Mouse (Mus musculus) embryonic facial prominence, embryonic 15.5 days (tissue): Measurements from ENCODE around the gene Gbf1. TPM values are rescaled to one million over a fixed set of nuclear protein-coding genes. Genes with fewer than 3 reads are reported as not detected.

ENCODE experiments used
- ATAC-seq: fragments of 200-750 bp; cut with Nextera tagmentation; 2 replicates; pipeline ENCODE4 v1.8.0; 2017; ENCODE audit warnings: low read depth, moderate TSS enrichment; ENCODE audit not compliant: insufficient number of reproducible peaks, low FRiP score, low TSS enrichment
- H3K27ac ChIP-seq: fragments of 300-500 bp; sonication (generic); replicated peaks from 2 replicates; pipeline ENCODE4 v1.5.1; 2015; ENCODE audit warnings: mild to moderate bottlenecking, inconsistent platforms
- H3K27me3 ChIP-seq: fragments of 300-500 bp; sonication (generic); 2 replicates; pipeline ENCODE4 v1.6.1; 2015; ENCODE audit warnings: inconsistent platforms
- H3K36me3 ChIP-seq: fragments of 300-500 bp; sonication (generic); 2 replicates; pipeline ENCODE4 v1.6.1; 2015; ENCODE audit warnings: mild to moderate bottlenecking, inconsistent platforms
- H3K4me1 ChIP-seq: fragments of 300-500 bp; sonication (generic); 2 replicates; pipeline ENCODE4 v1.6.1; 2015; ENCODE audit warnings: inconsistent platforms
- H3K4me2 ChIP-seq: fragments of 300-500 bp; sonication (generic); replicated peaks from 2 replicates; pipeline ENCODE4 v1.6.1; 2015; ENCODE audit warnings: mild to moderate bottlenecking, inconsistent platforms
- H3K4me3 ChIP-seq: fragments of 300-500 bp; sonication (generic); replicated peaks from 2 replicates; pipeline ENCODE4 v1.5.1; 2015; ENCODE audit warnings: mild to moderate bottlenecking, inconsistent platforms
- H3K9ac ChIP-seq: fragments of 300-500 bp; sonication (generic); 2 replicates; pipeline ENCODE4 v1.6.1; 2015; ENCODE audit warnings: inconsistent platforms
- H3K9me3 ChIP-seq: fragments of 300-500 bp; sonication (generic); replicated peaks from 2 replicates; pipeline ENCODE4 v1.6.1; 2016; ENCODE audit warnings: inconsistent platforms
- WGBS: fragments of 180-500 bp; shearing (Covaris S2); methylation state at CpG from one replicate; pipeline ENCODE4 v1.1.7; 2015; 5-methylcytosine and 5-hydroxymethylcytosine counted together
- polyA plus RNA-seq: library from polyadenylated mRNA; unstranded; fragments of >200 nt; fragmentation: Nextera tagmentation; extraction: Ambion mirVana; gene quantifications from 2 replicates; pipeline ENCODE4 v1.2.1, GENCODE M21; 2015

Gbf1 gene
- polyA plus RNA-seq, 1 experiment from 2014 or later: 61.2 TPM

DNA sequence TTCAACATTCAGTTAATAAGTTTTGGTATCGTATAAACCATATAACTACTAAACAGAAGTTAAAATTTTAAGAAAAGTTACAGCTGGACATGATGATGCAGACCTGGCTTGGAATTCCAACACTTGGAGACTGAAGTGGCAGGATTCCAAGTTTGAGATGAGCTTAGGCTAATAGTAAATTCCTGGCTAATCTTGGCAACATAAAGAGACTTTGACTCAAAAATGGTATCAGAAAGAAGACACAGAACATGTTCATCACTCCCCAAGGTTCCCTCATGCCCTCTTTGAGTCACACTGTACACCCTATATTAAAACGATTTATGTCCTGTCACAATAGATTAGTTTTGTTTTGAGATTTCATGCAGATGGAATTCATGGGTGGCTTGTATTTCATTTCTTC is 72.6 kb downstream of the Gbf1 start:
- WGBS: 51% methylated on average over 2 of the region's 2 CpGs

DNA sequence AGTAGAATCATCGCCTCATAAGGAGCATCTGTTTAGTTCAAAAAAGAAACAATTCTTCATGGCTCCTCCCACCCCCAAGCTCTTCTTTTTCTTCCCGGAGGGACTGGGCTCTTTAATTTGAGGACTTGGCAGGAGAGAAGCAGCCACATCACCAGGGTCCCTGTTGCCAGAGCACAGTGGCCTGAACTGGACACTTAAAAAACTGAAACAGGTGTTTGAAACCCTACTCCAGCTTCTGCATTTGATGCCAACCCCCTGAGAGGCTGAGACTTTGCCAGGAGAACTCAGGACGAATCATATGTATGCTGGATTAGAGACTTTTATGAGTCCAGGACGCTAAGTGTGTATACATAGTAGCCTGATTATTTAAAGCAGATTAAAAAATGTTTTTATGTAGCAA is 73.2 kb downstream of the Gbf1 start:
- Histone ChIP-seq H3K36me3 (peaks cover 6% of the 10 kb centered on the region; the same call in 1 of the 2 replicates), H3K4me1 (peaks cover 12% of the 10 kb centered on the region), H3K4me3 (no peak overlapping the region), H3K27ac (no peak overlapping the region), H3K4me2 (no peak overlapping the region), H3K9me3 (no peaks in the 10 kb centered on the region), H3K27me3 (no peaks in the 10 kb centered on the region), H3K9ac (no peak overlapping the region)
- 0 out of 2 replicates have a peak, but pooled peaks have one; percentile 29 for ATAC-seq
- 40% methylated on average over 4 of the region's 4 CpGs for WGBS

More for the DNA sequence above, 72.6 kb downstream of the Gbf1 start:
- no peak overlapping the region for H3K4me3 ChIP-seq
- no peaks in the 10 kb centered on the region for H3K27me3 ChIP-seq
- peaks cover 12% of the 10 kb centered on the region for H3K4me1 ChIP-seq
- H3K9ac ChIP-seq: no peak overlapping the region
- no peaks in the 10 kb centered on the region for H3K9me3 ChIP-seq
- H3K36me3 ChIP-seq: peaks cover 6% of the 10 kb centered on the region; the same call in 1 of the 2 replicates
- ATAC-seq: no peak
- no peak overlapping the region for H3K27ac ChIP-seq
- H3K4me2 ChIP-seq: no peak overlapping the region

DNA sequence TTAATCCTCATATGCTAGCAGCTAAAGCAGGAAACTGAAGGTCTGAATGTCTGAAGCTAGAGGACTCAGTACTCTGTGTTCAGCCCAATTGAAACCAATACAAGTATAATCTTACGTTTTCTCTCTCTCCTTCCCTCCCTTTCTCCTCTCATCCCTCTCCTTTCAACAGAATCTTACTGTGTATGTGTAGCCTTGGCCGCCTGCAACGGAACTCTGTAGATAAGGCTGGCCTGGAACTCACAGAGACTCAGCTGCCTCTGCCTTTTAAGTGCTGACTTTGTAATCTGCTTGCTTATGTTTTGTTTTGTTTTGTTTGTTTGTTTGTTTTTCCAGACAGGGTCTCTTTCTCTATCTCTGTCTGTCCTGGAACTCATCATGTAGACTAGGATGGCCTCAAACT is 74.0 kb downstream of the Gbf1 start:
- peaks cover 12% of the 10 kb centered on the region for H3K4me1 ChIP-seq
- 83% methylated on average over 3 of the region's 3 CpGs for WGBS
- H3K36me3 ChIP-seq: peaks cover 6% of the 10 kb centered on the region; the same call in 1 of the 2 replicates
- no peak for ATAC-seq
- H3K9ac ChIP-seq: no peak overlapping the region
- H3K27ac ChIP-seq: no peak overlapping the region
- H3K9me3 ChIP-seq: no peaks in the 10 kb centered on the region
- H3K4me2 ChIP-seq: no peak overlapping the region
- H3K27me3 ChIP-seq: no peaks in the 10 kb centered on the region
- H3K4me3 ChIP-seq: no peak overlapping the region

DNA sequence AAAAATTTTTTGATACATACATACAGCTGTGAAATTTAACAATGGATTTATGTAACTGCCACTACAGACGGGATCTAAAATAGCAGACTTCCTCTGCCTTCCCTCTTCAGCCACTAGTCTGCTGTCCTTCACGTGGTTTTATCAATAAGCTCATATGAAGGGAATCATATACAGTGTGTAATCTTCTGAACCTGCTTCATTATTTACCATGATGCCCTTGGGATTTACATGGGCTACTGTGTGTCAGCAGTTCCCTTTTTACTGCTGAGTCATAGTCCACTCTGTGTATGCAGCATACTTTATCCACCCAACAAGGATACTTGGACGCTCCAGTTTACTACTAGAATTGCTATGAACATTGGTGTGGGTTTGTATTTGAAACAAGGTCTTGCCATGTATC is 75.0 kb downstream of the Gbf1 start:
- peaks cover 12% of the 10 kb centered on the region for H3K4me1 ChIP-seq
- no peak overlapping the region for H3K4me3 ChIP-seq
- no peak for ATAC-seq

DNA sequence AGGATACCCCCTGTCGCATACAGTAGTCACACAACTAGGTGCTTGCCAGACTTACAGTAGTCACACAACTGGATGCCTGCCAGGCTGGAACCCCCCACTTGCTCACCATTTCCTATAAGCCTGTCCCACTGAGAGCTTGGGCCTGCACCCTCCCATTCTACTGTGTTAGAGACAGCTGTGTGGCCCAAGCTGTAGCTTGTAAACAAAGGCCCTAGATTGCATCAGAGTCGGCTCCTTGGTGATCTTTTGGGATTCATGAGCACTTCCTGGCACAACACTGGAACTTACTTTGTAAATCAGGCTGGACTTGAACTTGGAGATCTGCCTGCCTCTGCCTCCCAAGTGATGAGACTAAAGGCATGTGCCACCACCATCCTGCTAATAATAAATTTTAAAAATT is 82.1 kb downstream of the Gbf1 start:
- no peak for ATAC-seq
- WGBS: 78% methylated on average over 2 of the region's 2 CpGs
- no peak overlapping the region for H3K9ac ChIP-seq

More for the DNA sequence above, 75.0 kb downstream of the Gbf1 start:
- peaks cover 6% of the 10 kb centered on the region; the same call in 1 of the 2 replicates for H3K36me3 ChIP-seq
- H3K27me3 ChIP-seq: no peaks in the 10 kb centered on the region
- 93% methylated on average over 3 of the region's 3 CpGs for WGBS
- H3K27ac ChIP-seq: no peak overlapping the region
- no peak overlapping the region for H3K4me2 ChIP-seq
- no peak overlapping the region for H3K9ac ChIP-seq
- no peaks in the 10 kb centered on the region for H3K9me3 ChIP-seq

DNA sequence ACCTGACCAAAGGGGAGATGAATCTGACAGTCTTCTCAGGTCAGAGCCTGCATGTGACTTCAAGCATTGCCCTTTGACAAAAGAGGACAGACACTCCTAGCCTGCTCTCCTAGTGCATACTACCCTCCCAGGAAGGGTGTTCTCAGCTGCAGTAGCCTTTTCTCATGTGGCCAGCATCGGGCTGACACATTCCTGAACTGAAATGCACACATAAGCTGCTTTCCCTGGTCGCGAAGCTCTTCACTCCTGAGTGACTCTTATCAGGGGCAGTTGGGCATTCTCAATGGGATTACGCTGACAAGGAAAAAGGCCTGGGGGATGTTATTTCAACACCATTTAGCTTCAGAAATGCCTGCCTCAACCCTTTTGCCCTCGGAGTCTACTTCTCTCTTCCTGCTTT is 84.3 kb downstream of the Gbf1 start:
- H3K9ac ChIP-seq: no peak overlapping the region
- H3K4me3 ChIP-seq: no peak overlapping the region
- no peaks in the 10 kb centered on the region for H3K4me1 ChIP-seq
- 65% methylated on average over 5 of the region's 5 CpGs for WGBS
- no peaks in the 10 kb centered on the region for H3K9me3 ChIP-seq
- no peak overlapping the region for H3K27ac ChIP-seq
- no peaks in the 10 kb centered on the region for H3K27me3 ChIP-seq
- no peak for ATAC-seq
- H3K4me2 ChIP-seq: no peak overlapping the region
- H3K36me3 ChIP-seq: no peaks in the 10 kb centered on the region

More for the DNA sequence above, 82.1 kb downstream of the Gbf1 start:
- H3K27ac ChIP-seq: no peak overlapping the region
- no peaks in the 10 kb centered on the region for H3K27me3 ChIP-seq
- H3K4me2 ChIP-seq: no peak overlapping the region
- H3K4me3 ChIP-seq: no peak overlapping the region
- no peaks in the 10 kb centered on the region for H3K36me3 ChIP-seq
- H3K9me3 ChIP-seq: no peaks in the 10 kb centered on the region
- no peaks in the 10 kb centered on the region for H3K4me1 ChIP-seq

DNA sequence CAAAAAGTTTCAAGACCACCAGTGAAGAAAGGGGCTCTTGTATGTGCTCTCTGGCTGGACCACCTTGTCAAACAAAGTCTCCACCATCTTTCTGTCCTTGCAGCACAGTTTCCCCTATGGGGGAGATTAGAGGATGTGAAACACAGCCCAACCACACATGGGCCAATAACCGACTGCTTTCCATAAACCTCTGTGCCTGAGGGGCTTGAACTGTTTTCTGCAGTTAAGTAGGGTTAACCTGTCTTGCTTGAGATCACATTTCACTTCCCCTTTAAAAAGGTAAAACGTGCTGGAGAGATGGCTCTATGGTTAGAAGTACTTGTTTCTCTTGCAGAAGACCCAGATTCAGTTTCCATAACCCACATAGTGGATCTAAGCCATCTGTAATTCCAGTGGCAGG is 87.9 kb downstream of the Gbf1 start:
- Histone ChIP-seq H3K27ac (no peak overlapping the region), H3K9ac (no peak overlapping the region), H3K4me2 (no peak overlapping the region), H3K4me1 (no peaks in the 10 kb centered on the region), H3K9me3 (no peaks in the 10 kb centered on the region), H3K4me3 (no peak overlapping the region), H3K27me3 (no peaks in the 10 kb centered on the region), H3K36me3 (no peaks in the 10 kb centered on the region)
- 24% methylated on average over 2 of the region's 2 CpGs for WGBS
- ATAC-seq: no peak

DNA sequence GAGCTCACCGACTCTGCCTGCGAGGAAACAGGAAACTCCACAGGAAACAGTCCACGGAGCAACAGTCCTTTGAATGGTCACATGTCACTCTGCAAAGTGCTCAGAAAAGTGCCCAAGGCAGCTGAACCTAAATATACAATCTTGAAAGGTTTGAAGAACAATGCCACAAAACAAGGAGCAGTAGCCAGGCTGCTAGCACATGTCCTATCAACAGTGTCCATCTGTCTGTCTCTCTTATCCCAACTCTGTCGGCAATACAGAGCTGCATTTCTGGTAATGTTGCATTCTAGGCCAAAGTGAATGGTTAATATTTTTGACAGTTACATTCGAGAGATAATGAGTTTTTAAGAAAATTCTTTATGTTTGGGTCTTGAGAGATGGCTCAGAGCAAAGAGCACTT is 90.1 kb downstream of the Gbf1 start:
- Histone ChIP-seq H3K27me3 (no peaks in the 10 kb centered on the region), H3K4me1 (no peaks in the 10 kb centered on the region), H3K9ac (no peak overlapping the region), H3K27ac (no peak overlapping the region), H3K4me2 (no peak overlapping the region), H3K9me3 (no peaks in the 10 kb centered on the region), H3K36me3 (peaks cover 6% of the 10 kb centered on the region; the same call in 1 of the 2 replicates), H3K4me3 (no peak overlapping the region)
- no peak for ATAC-seq
- 67% methylated on average over 5 of the region's 5 CpGs for WGBS

DNA sequence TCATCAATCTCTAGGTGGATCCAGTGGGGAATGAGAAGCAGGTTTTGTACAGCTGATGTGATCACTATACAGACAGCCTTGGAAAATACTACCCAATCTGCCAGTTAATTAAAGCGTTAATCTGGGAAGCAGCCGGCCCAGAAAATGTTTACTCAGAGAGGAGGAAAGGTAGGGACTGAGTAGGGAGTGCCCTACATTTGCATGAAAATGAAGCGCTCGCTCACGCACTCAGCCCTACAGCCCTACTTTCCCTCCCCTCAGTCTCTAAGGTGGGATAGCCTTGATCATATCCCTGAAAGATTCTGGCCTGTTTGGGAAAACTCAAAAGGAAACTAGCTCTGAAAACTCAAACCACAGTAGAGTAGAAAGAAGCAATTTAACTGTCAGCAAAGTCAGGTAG is 92.3 kb downstream of the Gbf1 start:
- no peak for ATAC-seq
- Histone ChIP-seq H3K36me3 (peaks cover 6% of the 10 kb centered on the region; the same call in 1 of the 2 replicates), H3K4me1 (0 out of 2 replicates have a peak, but pooled peaks cover 3% of the 10 kb centered on the region), H3K27me3 (no peaks in the 10 kb centered on the region), H3K4me2 (no peak overlapping the region), H3K9ac (no peak overlapping the region), H3K4me3 (no peak overlapping the region), H3K9me3 (no peaks in the 10 kb centered on the region), H3K27ac (no peak overlapping the region)
- WGBS: 32% methylated on average over 5 of the region's 5 CpGs

DNA sequence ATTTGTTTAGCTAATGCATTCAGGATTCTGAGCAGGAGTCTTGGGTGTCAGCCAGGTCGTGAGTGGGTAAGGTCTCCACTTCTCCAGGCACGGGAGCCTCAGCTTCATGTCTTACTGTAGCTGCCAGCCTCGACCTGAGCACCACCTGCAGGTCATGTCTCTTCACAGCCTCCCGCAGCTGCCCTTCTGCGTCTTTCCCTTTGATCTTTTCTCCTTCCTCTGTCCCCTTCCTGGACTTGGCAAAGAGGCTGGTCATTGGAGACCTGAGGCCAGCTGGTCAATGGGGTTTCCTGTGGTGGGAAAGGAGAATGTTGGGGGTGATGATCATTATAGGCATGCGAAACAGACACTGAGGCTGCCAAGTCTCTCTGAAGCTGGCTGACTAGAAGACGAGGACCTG is 96.7 kb downstream of the Gbf1 start:
- WGBS: 33% methylated on average over 7 of the region's 7 CpGs

DNA sequence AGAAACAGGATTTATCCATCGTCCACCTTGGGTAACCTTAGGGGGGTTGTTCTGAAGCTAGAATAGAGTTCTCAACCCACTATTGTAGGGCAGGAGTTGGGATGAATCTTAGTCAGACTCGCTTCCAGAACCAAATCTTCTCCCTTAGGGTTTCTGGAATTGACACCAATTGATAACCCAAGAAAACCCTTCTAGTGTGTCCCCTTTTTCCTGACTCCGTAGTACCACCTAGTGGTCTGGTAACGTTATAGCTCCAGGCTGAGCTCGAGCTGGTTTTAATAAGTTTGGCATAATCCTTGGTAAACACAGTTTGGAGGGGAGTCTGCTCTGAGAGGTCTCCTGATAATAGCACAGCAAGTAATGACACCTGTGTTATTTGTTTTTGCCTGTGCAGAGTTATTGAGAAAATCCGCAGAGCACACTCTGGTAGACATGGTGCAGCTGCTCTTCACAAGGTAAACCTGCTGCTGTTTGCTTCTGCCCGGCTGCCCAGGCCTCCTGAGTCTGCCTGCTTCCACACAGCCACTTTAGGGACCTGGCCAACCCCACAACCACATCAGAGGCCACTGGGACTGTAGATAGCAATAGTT is 101.9 kb downstream of the Gbf1 start:
- Histone ChIP-seq H3K4me1 (no peaks in the 10 kb centered on the region), H3K27me3 (no peaks in the 10 kb centered on the region), H3K36me3 (peaks cover 63% of the 10 kb centered on the region), H3K4me3 (no peak overlapping the region), H3K9ac (no peak overlapping the region), H3K27ac (no peak overlapping the region), H3K4me2 (no peak overlapping the region), H3K9me3 (no peaks in the 10 kb centered on the region)
- no peak for ATAC-seq
- 38% methylated on average over 7 of the region's 7 CpGs for WGBS

More for the DNA sequence above, 96.7 kb downstream of the Gbf1 start:
- Histone ChIP-seq H3K9me3 (no peaks in the 10 kb centered on the region), H3K36me3 (peaks cover 31% of the 10 kb centered on the region; the same call in 1 of the 2 replicates), H3K27me3 (no peaks in the 10 kb centered on the region), H3K4me3 (no peak overlapping the region), H3K27ac (no peak overlapping the region), H3K4me2 (no peak overlapping the region), H3K9ac (no peak overlapping the region), H3K4me1 (0 out of 2 replicates have a peak, but pooled peaks cover 3% of the 10 kb centered on the region)
- ATAC-seq: no peak

DNA sequence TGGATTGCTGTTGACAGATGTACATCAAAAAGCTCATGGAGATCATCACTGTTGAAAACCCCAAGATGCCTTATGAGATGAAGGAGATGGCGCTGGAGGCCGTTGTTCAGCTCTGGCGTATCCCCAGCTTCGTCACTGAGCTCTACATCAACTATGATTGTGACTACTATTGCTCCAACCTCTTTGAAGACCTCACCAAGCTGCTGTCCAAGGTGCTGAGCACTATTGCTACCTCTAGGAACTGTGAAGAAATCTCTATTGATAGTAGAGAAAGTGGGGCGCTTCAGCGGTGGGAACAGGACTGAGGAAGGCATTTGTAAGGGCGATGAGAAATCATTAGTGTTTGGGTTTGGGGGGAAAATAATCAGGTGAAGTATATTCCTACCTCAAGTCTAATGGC is 112.5 kb downstream of the Gbf1 start:
- no peaks in the 10 kb centered on the region for H3K27me3 ChIP-seq
- H3K36me3 ChIP-seq: peaks cover 98% of the 10 kb centered on the region
- H3K27ac ChIP-seq: no peak overlapping the region
- no peak overlapping the region for H3K9ac ChIP-seq
- ATAC-seq: no peak
- H3K4me3 ChIP-seq: no peak overlapping the region
- WGBS: 87% methylated on average over 7 of the region's 7 CpGs
- H3K4me2 ChIP-seq: no peak overlapping the region
- no peaks in the 10 kb centered on the region for H3K9me3 ChIP-seq
- no peaks in the 10 kb centered on the region for H3K4me1 ChIP-seq
